Mouse (Mus musculus) brown adipose tissue, adult 24 weeks (tissue): ENCODE results near the gene Gm9603. TPM values are rescaled to one million over a fixed set of nuclear protein-coding genes. Genes with fewer than 3 reads are reported as not detected.
"Not testable (repeated sequence)": the region's sequence is repeated elsewhere in the genome, so short reads cannot be mapped to it uniquely, and the experiment has no call there.

Source experiments
- H3K27ac ChIP-seq: fragments of 200-500 bp; replicated peaks from 2 replicates; pipeline ENCODE4 v1.5.1; 2012; ENCODE audit warnings: low read depth, mild to moderate bottlenecking, low read length
- H3K4me1 ChIP-seq: fragments of 200-500 bp; 2 replicates; pipeline ENCODE4 v1.6.1; 2012; ENCODE audit warnings: low read length, mixed read lengths; ENCODE audit not compliant: control insufficient read depth, insufficient read depth, insufficient read length
- H3K4me3 ChIP-seq: fragments of 200-500 bp; 2 replicates; pipeline ENCODE4 v1.5.1; 2012; ENCODE audit warnings: low read depth, mild to moderate bottlenecking, low read length, moderate library complexity; ENCODE audit not compliant: insufficient read depth
- polyA plus RNA-seq: library from polyadenylated mRNA; stranded (reverse); fragments of >200 nt; gene quantifications from 2 replicates; pipeline ENCODE4 v1.2.4, GENCODE M21; 2012; ENCODE audit not compliant: missing spikeins, insufficient read depth, insufficient read length

The Gm9603 gene
- polyA plus RNA-seq = not detected in 2 replicates

- H3K4me1 ChIP-seq, H3K27ac ChIP-seq, H3K4me3 ChIP-seq: not testable (repeated sequence)
These were observed at the start of gene Gm9603 for GRCm38 (mm10) chr14:5687357-5687756. TSS of gene Gm9603 (minus strand) at chr14:5687457.

GRCm38 (mm10) chr14:5632928-5633327 is 54.3 kb downstream of the Gm9603 start, which contains the start of gene Gm8265:
TSS of gene Gm8265 (minus strand) at chr14:5633028.
- not testable (repeated sequence) for H3K4me1 ChIP-seq, H3K4me3 ChIP-seq, H3K27ac ChIP-seq

Other genes with a start within 250 kb of the Gm9603 start
- gene Gm3194, start 232.0 kb downstream of the Gm9603 start, polyA plus RNA-seq = not detected in 2 replicates
- gene Gm8246, start 209.6 kb downstream of the Gm9603 start, polyA plus RNA-seq = not detected in 2 replicates
- not detected in 2 replicates for gene Gm3187, start 203.2 kb downstream of the Gm9603 start, polyA plus RNA-seq
- not detected in 2 replicates for gene Gm3488, start 185.8 kb downstream of the Gm9603 start, polyA plus RNA-seq
- gene Gm3532, start 149.0 kb downstream of the Gm9603 start, polyA plus RNA-seq = not detected in 2 replicates
- gene Gm8265, start 54.4 kb downstream of the Gm9603 start, polyA plus RNA-seq = not detected in 2 replicates
- gene Gm3373, start 54.1 kb upstream of the Gm9603 start, polyA plus RNA-seq = not detected in 2 replicates
- not detected in 2 replicates for gene Gm3383, start 120.5 kb upstream of the Gm9603 start, polyA plus RNA-seq
- gene Gm3424, start 142.9 kb upstream of the Gm9603 start, polyA plus RNA-seq = not detected in 2 replicates
- not detected in 2 replicates for gene Gm8237, start 192.9 kb upstream of the Gm9603 start, polyA plus RNA-seq